Mouse (Mus musculus): ENCODE results near the gene Sirt3. TPM values are rescaled to one million over a fixed set of nuclear protein-coding genes. Genes with fewer than 3 reads are reported as not detected.
A peak's percentile ranks its signal among the peaks of the same experiment; 100 is the strongest.

Gene Sirt3
- polyA plus RNA-seq, 1 experiment, result 27.6 TPM

DNA sequence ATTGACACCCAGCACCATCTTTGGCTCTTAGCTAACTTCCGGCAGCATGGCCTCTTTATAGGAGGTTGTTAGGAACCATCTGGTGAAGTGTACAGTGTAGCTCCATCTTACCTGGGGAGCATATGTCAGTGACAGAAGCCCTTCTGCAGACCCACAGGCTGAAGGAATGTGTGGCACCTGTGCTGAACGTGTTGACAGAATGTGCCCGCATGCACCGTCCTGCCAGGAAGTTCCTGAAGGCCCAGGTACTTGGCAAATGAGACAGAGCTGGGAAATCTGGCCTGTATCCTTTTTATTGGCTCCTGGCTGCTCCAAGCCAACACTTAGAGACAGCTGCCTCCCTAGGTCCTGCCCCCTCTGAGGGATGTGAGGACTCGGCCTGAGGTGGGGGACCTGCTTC lies 21.4 kb downstream of the Sirt3 start:
- Histone ChIP-seq H3K27ac (ENCODE audit: control insufficient read depth, insufficient read depth, low read length) (no peak overlapping the region), H3K27me3 (ENCODE audit: control insufficient read depth, insufficient read depth, low read length) (no peaks in the 10 kb centered on the region), H3K4me3 (ENCODE audit: control insufficient read depth, insufficient read depth, low read length) (no peak overlapping the region), H3K36me3 (ENCODE audit: control insufficient read depth, insufficient read depth, low read length) (peaks cover 39% of the 10 kb centered on the region), H3K4me1 (replicated peaks; ENCODE audit: control insufficient read depth, insufficient read depth, low read length) (peaks cover 19% of the 10 kb centered on the region)
- no peak for TF ChIP-seq CTCF (IDR thresholded peaks at IDR 0.05; ENCODE audit: borderline replicate concordance, control insufficient read depth, extremely low read depth, insufficient read depth, low read length, poor library complexity)
- no peak for TF ChIP-seq POLR2A (IDR thresholded peaks at IDR 0.05; ENCODE audit: control insufficient read depth, extremely low read depth, insufficient read depth, low read length, poor library complexity)
- WGBS, result 98% methylated on average over 5 of the region's 5 CpGs
- no peak for DNase-seq

DNA sequence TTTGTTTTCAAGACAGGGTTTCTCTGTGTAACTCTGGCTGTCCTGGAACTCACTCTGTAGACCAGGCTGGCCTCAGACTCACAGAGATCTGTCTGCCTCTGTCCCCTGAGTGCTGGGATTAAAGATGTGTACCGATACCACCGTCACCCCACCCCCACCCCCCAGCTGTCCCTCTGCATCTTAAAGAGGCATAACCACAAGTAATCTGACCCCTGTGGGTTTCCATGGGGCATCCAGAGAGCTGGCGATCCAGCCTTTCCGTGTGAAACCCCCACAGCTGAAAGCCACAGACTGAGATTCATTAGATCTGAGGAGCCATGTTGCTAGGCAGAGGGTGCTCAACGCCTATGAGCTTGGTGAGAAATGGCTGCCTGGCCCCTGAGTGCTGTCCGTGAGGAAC lies 22.1 kb downstream of the Sirt3 start:
- WGBS, result 85% methylated on average over 6 of the region's 6 CpGs
- TF ChIP-seq CTCF (IDR thresholded peaks at IDR 0.05; ENCODE audit: borderline replicate concordance, control insufficient read depth, extremely low read depth, insufficient read depth, low read length, poor library complexity) (no peak), POLR2A (IDR thresholded peaks at IDR 0.05; ENCODE audit: control insufficient read depth, extremely low read depth, insufficient read depth, low read length, poor library complexity) (no peak)
- no peak overlapping the region for H3K27ac ChIP-seq (ENCODE audit: control insufficient read depth, insufficient read depth, low read length)
- H3K4me1 ChIP-seq (replicated peaks; ENCODE audit: control insufficient read depth, insufficient read depth, low read length), result peaks cover 25% of the 10 kb centered on the region
- peaks cover 39% of the 10 kb centered on the region for H3K36me3 ChIP-seq (ENCODE audit: control insufficient read depth, insufficient read depth, low read length)
- no peaks in the 10 kb centered on the region for H3K27me3 ChIP-seq (ENCODE audit: control insufficient read depth, insufficient read depth, low read length)
- H3K4me3 ChIP-seq (ENCODE audit: control insufficient read depth, insufficient read depth, low read length), result no peak overlapping the region
- no peak for DNase-seq

DNA sequence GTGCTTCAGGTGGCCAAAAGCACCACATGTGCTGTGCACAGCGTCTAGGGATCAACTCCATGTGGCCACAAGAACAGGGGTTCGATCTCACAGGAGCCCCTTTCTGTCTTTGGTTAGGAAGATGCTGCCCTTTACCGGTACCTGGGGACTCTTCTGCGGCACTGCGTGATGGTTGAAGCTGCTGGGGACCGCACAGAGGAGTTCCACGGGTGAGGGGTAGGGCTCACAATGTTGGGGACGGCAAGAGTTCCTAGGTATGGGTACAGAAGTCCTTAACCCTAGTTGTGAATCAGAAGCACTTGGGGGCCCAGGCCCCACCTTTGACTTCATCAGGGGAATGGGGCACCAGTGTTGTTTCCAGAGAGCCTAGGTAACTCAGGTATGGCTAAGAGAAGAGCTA lies 23.4 kb downstream of the Sirt3 start:
- TF ChIP-seq CTCF (IDR thresholded peaks at IDR 0.05; ENCODE audit: borderline replicate concordance, control insufficient read depth, extremely low read depth, insufficient read depth, low read length, poor library complexity) (no peak), POLR2A (IDR thresholded peaks at IDR 0.05; ENCODE audit: control insufficient read depth, extremely low read depth, insufficient read depth, low read length, poor library complexity) (no peak)
- no peak overlapping the region for H3K4me3 ChIP-seq (ENCODE audit: control insufficient read depth, insufficient read depth, low read length)
- H3K4me1 ChIP-seq (replicated peaks; ENCODE audit: control insufficient read depth, insufficient read depth, low read length), result peaks cover 27% of the 10 kb centered on the region
- 89% methylated on average over 8 of the region's 8 CpGs for WGBS
- no peak overlapping the region for H3K27ac ChIP-seq (ENCODE audit: control insufficient read depth, insufficient read depth, low read length)
- DNase-seq, result no peak
- H3K27me3 ChIP-seq (ENCODE audit: control insufficient read depth, insufficient read depth, low read length), result no peaks in the 10 kb centered on the region
- H3K36me3 ChIP-seq (ENCODE audit: control insufficient read depth, insufficient read depth, low read length), result peaks cover 34% of the 10 kb centered on the region

DNA sequence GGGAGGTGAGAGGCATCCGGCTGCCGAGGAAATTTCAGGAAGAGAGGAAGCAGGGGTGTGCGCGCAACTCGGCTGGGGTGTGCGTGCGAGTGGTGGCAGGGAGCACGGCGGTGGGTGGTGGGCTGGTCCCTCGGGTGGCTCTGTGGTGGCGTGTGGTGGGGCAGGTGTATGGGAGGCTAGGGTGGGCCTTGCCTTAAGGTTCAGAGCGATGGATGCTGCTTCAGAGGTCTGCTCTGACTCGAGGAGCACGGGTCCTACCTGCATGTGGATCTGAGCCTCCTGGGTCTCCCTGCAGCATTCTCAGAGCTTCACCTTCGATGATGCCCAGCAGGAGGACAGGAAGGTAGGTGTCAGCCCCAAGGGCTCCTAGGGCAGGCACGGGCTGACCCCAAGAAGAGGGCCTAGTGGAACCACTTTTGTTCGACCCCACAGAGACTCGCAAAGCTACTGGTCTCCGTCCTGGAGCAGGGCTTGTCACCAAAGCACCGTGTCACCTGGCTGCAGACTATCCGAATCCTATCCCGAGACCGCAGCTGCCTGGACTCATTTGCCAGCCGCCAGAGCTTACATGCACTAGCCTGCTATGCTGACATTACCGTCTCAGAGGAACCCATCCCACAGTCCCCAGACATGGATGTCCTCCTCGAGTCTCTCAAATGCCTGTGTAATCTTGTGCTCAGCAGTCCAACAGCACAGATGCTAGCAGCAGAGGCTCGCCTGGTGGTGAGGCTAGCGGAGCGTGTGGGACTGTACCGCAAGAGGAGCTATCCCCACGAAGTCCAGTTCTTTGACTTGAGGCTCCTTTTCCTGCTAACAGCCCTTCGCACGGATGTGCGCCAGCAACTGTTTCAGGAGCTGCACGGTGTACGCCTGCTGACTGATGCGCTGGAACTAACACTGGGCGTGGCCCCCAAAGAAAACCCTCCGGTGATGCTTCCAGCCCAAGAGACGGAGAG lies 24.3 kb downstream of the Sirt3 start, which contains the start of gene Bet1l:
TSS of gene Bet1l (minus strand) at position 28 of the 956 bp plus-strand sequence.
- Histone ChIP-seq H3K36me3 (ENCODE audit: control insufficient read depth, insufficient read depth, low read length) (peaks cover 32% of the 10 kb centered on the region), H3K4me1 (replicated peaks; ENCODE audit: control insufficient read depth, insufficient read depth, low read length) (peaks cover 27% of the 10 kb centered on the region), H3K27ac (ENCODE audit: control insufficient read depth, insufficient read depth, low read length) (peak within 1 kb of the TSS; percentile 77), H3K27me3 (ENCODE audit: control insufficient read depth, insufficient read depth, low read length) (no peaks in the 10 kb centered on the region), H3K4me3 (ENCODE audit: control insufficient read depth, insufficient read depth, low read length) (peak within 1 kb of the TSS; percentile 98)
- TF ChIP-seq POLR2A (IDR thresholded peaks at IDR 0.05; ENCODE audit: control insufficient read depth, extremely low read depth, insufficient read depth, low read length, poor library complexity), result no peak
- no peak for TF ChIP-seq CTCF (IDR thresholded peaks at IDR 0.05; ENCODE audit: borderline replicate concordance, control insufficient read depth, extremely low read depth, insufficient read depth, low read length, poor library complexity)
- WGBS, result 13% methylated on average over 40 of the region's 40 CpGs
- DNase-seq, result peak; percentile 10

DNA sequence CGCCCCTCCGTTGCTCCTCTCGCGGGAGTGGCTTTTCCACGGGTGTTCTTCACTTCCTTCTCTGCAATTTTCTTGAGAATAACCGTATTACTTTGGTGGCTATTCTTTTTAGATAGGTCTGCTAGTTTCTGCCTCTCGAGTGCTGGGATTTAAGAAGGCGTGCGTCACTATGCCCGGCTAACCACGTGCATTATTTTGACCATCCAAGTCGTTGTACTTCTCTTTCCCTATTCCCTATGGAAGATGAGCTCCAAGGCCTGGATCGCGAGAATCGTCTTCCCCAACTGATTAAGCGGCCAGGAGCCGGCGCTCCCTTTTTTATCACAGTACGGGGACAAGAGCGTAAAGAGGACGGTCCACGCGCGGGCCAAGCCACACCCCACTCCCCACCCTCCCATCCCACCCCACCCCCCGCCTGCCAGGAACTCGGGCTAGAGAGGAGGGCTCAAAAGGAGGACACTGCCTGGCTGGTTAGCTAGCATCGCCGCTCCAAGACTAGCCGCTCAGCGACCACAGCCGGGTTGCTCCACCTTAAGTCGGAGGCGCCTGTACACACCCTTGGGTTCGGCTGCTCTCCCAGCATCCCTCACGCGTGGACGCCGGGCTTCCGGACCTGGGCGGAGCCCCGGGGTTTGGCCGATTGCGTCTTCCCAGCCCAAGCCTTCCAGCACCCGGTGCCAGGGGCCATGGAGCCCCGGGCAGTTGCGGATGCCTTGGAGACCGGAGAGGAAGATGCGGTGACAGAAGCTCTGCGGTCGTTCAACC lies 25.1 kb downstream of the Sirt3 start, which contains the start of gene Ric8a:
TSS of gene Ric8a (plus strand) at position 173 of the 765 bp plus-strand sequence.
- peak within 1 kb of the TSS; percentile 77 for H3K27ac ChIP-seq (ENCODE audit: control insufficient read depth, insufficient read depth, low read length)
- under 1% methylated on average over 50 of the region's 50 CpGs for WGBS
- H3K27me3 ChIP-seq (ENCODE audit: control insufficient read depth, insufficient read depth, low read length), result no peaks in the 10 kb centered on the region
- peaks cover 23% of the 10 kb centered on the region for H3K36me3 ChIP-seq (ENCODE audit: control insufficient read depth, insufficient read depth, low read length)
- H3K4me3 ChIP-seq (ENCODE audit: control insufficient read depth, insufficient read depth, low read length), result peak within 1 kb of the TSS; percentile 98
- H3K4me1 ChIP-seq (replicated peaks; ENCODE audit: control insufficient read depth, insufficient read depth, low read length), result peaks cover 27% of the 10 kb centered on the region
- DNase-seq, result peak; percentile 85
- TF ChIP-seq CTCF (IDR thresholded peaks at IDR 0.05; ENCODE audit: borderline replicate concordance, control insufficient read depth, extremely low read depth, insufficient read depth, low read length, poor library complexity) (0 out of 2 replicates have a peak, but pooled peaks have one; percentile 36), POLR2A (IDR thresholded peaks at IDR 0.05; ENCODE audit: control insufficient read depth, extremely low read depth, insufficient read depth, low read length, poor library complexity) (peak; percentile 66)
